Mouse (Mus musculus): ENCODE data around the gene Nmt1.

- TF ChIP-seq CTCF (IDR thresholded peaks at IDR 0.05; ENCODE audit: borderline replicate concordance, insufficient read depth, low read length) (no peak), POLR2A (IDR thresholded peaks at IDR 0.05; ENCODE audit: low read depth, low read length) (no peak)
Measured at GRCm38 (mm10) chr11:103001063-103001462, 26.9 kb upstream of the Nmt1 start.

Measured in embryonic fibroblast, embryonic 13.5 days (primary cell).